Mouse (Mus musculus) activated CD4-positive, CD25-positive, alpha-beta regulatory T cell, adult 4 months (primary cell): ENCODE measurements around the gene Wdr86. TPM values are rescaled to one million over a fixed set of nuclear protein-coding genes. Genes with fewer than 3 reads are reported as not detected.

ENCODE experiments used
- ATAC-seq: one replicate; pipeline ENCODE4 v1.8.0; 2017
- polyA plus RNA-seq, 2 experiments: library from polyadenylated mRNA; unstranded; fragments of 100-300 nt; shearing (Covaris generic); gene quantifications; one replicate each; pipeline ENCODE4 v1.2.1; 2017

The Wdr86 gene
- polyA plus RNA-seq, 2 experiments from 2014 or later = 0.15 to 0.46 TPM

DNA sequence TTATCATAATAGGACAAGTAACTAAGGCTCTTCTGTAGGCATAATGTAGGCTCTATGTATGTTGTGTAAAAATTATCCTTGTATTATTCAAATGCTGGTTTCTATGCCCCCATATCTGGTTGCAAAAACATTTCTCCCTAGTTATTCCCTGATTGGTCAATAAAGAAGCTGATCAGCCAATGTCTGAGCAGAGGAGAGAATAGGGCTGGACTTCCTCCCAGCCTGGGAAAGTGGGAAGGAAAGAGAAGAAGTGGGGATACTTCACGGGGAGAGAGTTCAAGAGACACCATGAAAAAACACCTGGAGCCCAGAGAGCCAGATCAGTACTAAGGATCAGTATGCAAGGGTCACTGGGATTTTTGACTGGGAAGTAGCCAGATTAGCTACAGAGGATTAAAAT lies 49.1 kb downstream of the Wdr86 start:
- no peak for ATAC-seq

DNA sequence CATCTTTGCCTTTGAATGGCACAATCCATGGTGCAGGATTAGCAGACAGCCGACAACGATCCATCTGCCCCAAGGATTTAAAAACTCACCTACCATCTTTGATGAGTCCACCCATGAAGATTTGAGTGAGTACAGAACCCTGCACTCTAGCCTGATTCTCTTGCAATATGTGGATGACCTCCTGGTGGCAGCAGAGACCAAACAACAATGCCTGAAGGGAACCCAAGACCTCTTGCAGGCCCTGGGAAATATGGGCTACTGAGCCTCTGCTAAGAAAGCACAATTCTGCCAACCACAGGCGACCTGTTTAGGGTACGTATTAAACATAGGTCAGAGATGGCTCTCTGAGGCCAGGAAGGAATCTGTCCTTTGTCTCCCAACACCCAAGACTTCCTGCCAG lies 56.3 kb downstream of the Wdr86 start:
- peak; percentile 88 for ATAC-seq

Other genes starting within 250 kb of the Wdr86 start
- gene Gbx1, start 203.5 kb downstream of the Wdr86 start, polyA plus RNA-seq = under 1 TPM in 1 of 2 experiments, not detected in 1; 0.09 TPM
- not detected for gene Asb10, start 189.7 kb downstream of the Wdr86 start, polyA plus RNA-seq
- gene 4931409K22Rik, start 173.9 kb downstream of the Wdr86 start, polyA plus RNA-seq = under 1 TPM in 1 of 2 experiments, not detected in 1; 0.46 TPM
- gene Abcf2, start 153.3 kb downstream of the Wdr86 start, polyA plus RNA-seq = 10 to 100 TPM; 51.8 to 56.8 TPM
- 10 to 100 TPM in 1 of 2 experiments, 1 to 10 TPM in 1; 8.3 to 17.8 TPM for gene Chpf2, start 144.0 kb downstream of the Wdr86 start, polyA plus RNA-seq
- under 1 TPM in 1 of 2 experiments, not detected in 1; 0.41 TPM for gene Smarcd3, start 106.3 kb downstream of the Wdr86 start, polyA plus RNA-seq
- 10 to 100 TPM; 63.9 to 65.7 TPM for gene Nub1, start 45.2 kb downstream of the Wdr86 start, polyA plus RNA-seq
- gene Crygn, start 27.3 kb upstream of the Wdr86 start, polyA plus RNA-seq = 1 to 10 TPM in 1 of 2 experiments, not detected in 1; 6.8 TPM
- 10 to 100 TPM; 88.1 to 96.5 TPM for gene Rheb, start 111.9 kb upstream of the Wdr86 start, polyA plus RNA-seq